Mouse (Mus musculus): ENCODE measurements around the gene Olfr1338.
"Not testable (repeated sequence)": the region's sequence is repeated elsewhere in the genome, so short reads cannot be mapped to it uniquely, and the experiment has no call there.

Gene Olfr1338

GRCm38 (mm10) chr4:118758637-118759036, at the start of gene Olfr1338:
Gene Olfr1338 (minus strand): TSS chr4:118758737.
- DNase-seq = no peak

- not testable (repeated sequence) for DNase-seq
These were observed 34.3 kb upstream of the Olfr1338 start for GRCm38 (mm10) chr4:118792796-118793195.

GRCm38 (mm10) chr4:118782486-118782885, 23.9 kb upstream of the Olfr1338 start, which contains the start of gene Olfr1337:
Gene Olfr1337 (minus strand): TSS chr4:118782586.
- DNase-seq = no peak

- no peak for DNase-seq
These were observed 16.7 kb downstream of the Olfr1338 start for GRCm38 (mm10) chr4:118741881-118742280.

GRCm38 (mm10) chr4:118740988-118741698, 17.4 kb downstream of the Olfr1338 start:
- no peak for DNase-seq

- DNase-seq = no peak
These were observed 19.0 kb downstream of the Olfr1338 start for GRCm38 (mm10) chr4:118739574-118739973.

GRCm38 (mm10) chr4:118731875-118732274, 26.7 kb downstream of the Olfr1338 start, which contains the start of gene Olfr1339:
Gene Olfr1339 (plus strand): TSS chr4:118732175.
- DNase-seq = no peak

GRCm38 (mm10) chr4:118721742-118722483, 36.6 kb downstream of the Olfr1338 start:
- DNase-seq = no peak

- DNase-seq = no peak
These were observed 38.7 kb downstream of the Olfr1338 start, which contains the start of gene Olfr1340 for GRCm38 (mm10) chr4:118719838-118720237. Gene Olfr1340 (plus strand): TSS chr4:118720138.

- no peak for DNase-seq
These were observed 46.9 kb downstream of the Olfr1338 start for GRCm38 (mm10) chr4:118711656-118712055.

- no peak for DNase-seq
These were observed 50.5 kb downstream of the Olfr1338 start for GRCm38 (mm10) chr4:118708086-118708485.

- no peak for DNase-seq
These were observed 55.3 kb downstream of the Olfr1338 start, which contains the start of gene Olfr1341 for GRCm38 (mm10) chr4:118703223-118703622. Gene Olfr1341 (plus strand): TSS chr4:118703523.

Data from kidney, adult 11 months (tissue).